In the genomic region with DNA sequence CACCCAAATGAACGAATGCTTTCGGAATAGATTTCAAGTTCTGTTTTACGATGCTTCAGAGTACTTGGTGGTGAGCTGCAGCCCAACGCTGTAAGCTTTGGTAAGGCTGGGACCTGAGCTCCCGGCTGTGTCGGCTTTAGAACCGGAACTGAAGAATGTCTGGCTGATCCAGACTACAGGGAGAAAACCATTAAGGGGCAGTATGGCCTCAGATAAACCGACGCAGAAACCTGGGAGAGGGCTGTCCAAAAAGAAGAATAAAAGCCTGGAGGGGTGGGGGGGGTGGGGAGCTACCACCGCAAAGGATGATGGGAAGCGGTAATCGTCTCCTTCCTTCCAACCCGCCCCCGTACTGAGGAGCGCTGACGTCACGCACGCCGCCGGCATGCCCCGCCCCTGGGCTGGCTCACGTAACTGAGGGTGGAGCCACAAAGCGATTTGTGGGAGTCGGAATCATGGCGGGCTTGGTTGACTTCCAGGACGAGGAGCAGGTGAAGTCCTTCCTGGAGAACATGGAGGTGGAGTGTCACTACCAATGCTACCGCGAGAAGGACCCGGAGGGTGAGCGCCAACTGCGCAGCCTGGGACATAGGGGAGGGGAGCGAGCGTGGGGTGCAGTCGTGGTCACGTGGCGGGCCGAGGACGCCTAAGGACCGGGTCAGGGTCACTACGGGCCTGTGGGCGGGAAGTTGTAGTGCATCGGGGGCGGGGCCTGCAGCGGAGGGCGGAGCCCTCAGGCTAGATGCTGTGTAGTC, we compare ENCODE assay signal across 8 mouse cellular contexts. TPM values are rescaled to one million over a fixed set of nuclear protein-coding genes. Genes with fewer than 3 reads are reported as not detected.
A peak's percentile ranks its signal among the peaks of the same experiment; 100 is the strongest.
DNase-seq lines count a peak whose midpoint lies in the region; ATAC-seq lines count a peak whose summit lies in the region.

A gene (plus strand): TSS at position 411 of the 755 bp plus-strand sequence.

- H3K79me2 ChIP-seq in macrophage (ENCODE audit: inconsistent target) = peaks cover 28% of the 10 kb centered on the region

- peak; percentile 95 for ATAC-seq in hindbrain, embryonic 15.5 days (ENCODE audit: low FRiP score, low read depth)

- H3K4me1 ChIP-seq in hindbrain, embryonic 15.5 days (replicated peaks) = peaks cover 17% of the 10 kb centered on the region

- WGBS in hindbrain, embryonic 15.5 days = under 1% methylated on average over 43 of the region's 45 CpGs
- under 1% methylated on average over 45 of the region's 45 CpGs for WGBS in macrophage (ENCODE audit: missing documents)

- peak; percentile 96 for DNase-seq in T-cell, adult 2 months (ENCODE audit: low spot score)
- DNase-seq in cerebellum, postnatal 36 days = peak; percentile 97 to 98
- peak; percentile 96 to 97 for DNase-seq in frontal cortex, postnatal 36 days (ENCODE audit: low spot score in 2 of 2)
- peak; percentile 95 to 98 for DNase-seq in left cerebral cortex, adult 18-20 months (ENCODE audit: low spot score in 2 of 2)
- peak; percentile 97 for DNase-seq in right cerebral cortex, adult 18-20 months
- DNase-seq in urinary bladder, postnatal 10 days (ENCODE audit: low spot score) = peak; percentile 94

- H3K9ac ChIP-seq in hindbrain, embryonic 15.5 days = peak within 1 kb of the TSS; percentile 68

- H3K27ac ChIP-seq in hindbrain, embryonic 15.5 days (replicated peaks) = peak within 1 kb of the TSS; percentile 96
- peak within 1 kb of the TSS; percentile 70 for H3K27ac ChIP-seq in macrophage

- no peaks in the 10 kb centered on the region for H3K27me3 ChIP-seq in hindbrain, embryonic 15.5 days

- no peaks in the 10 kb centered on the region for H3K9me3 ChIP-seq in hindbrain, embryonic 15.5 days

- H3K36me3 ChIP-seq in hindbrain, embryonic 15.5 days = 0 out of 2 replicates have a peak, but pooled peaks cover 6% of the 10 kb centered on the region
- no peaks in the 10 kb centered on the region for H3K36me3 ChIP-seq in macrophage (ENCODE audit: inconsistent target)

- H3K4me3 ChIP-seq in hindbrain, embryonic 15.5 days = peak within 1 kb of the TSS; percentile 85
- peak within 1 kb of the TSS; percentile 46 for H3K4me3 ChIP-seq in macrophage (ENCODE audit: inconsistent target)

- H3K4me2 ChIP-seq in hindbrain, embryonic 15.5 days = peak within 1 kb of the TSS; percentile 67

RNA-seq across cellular contexts. Expression of the gene that starts here (rescaled TPM):
- polyA plus RNA-seq in hindbrain, embryonic 15.5 days (2015; fragmentation: Nextera tagmentation; extraction: Ambion mirVana) = 45.1 and 52.5 TPM in 2 replicates
- 10 to 100 TPM; 27.7 to 30.7 TPM for total RNA-seq in left cerebral cortex, adult 18-20 months (2021)
- total RNA-seq in macrophage (2018; cell fraction: chromatin; rRNA removed) = 10 to 100 TPM in 1 of 26 experiments, 1 to 10 TPM in 25; 1.4 to 12.5 (median 4.8) TPM
- 10 to 100 TPM in 13 of 26 experiments, 1 to 10 TPM in 13; 6.3 to 19.4 (median 10.1) TPM for total RNA-seq in macrophage (2018; cell fraction: cytosol; rRNA removed)
- 10 to 100 TPM in 1 of 26 experiments, 1 to 10 TPM in 25; 1.2 to 12.1 (median 4.9) TPM for total RNA-seq in macrophage (2018; cell fraction: nucleus; rRNA removed)
- 5.8 to 26.5 TPM (median 11.3 TPM) in 3 replicates for polyA plus RNA-seq in macrophage (2018)

Comparison
In these comparisons a context has a peak if more than half of its experiments do, and no peak if none do; other contexts are left out.
1. Peak in every context shown above with its lines: DNase-seq, ATAC-seq, H3K4me3 ChIP-seq and H3K27ac ChIP-seq.